Mouse (Mus musculus) lung, postnatal 0 days (tissue): ENCODE results near the gene Coro1b.
"Not testable (repeated sequence)": the region's sequence is repeated elsewhere in the genome, so short reads cannot be mapped to it uniquely, and the experiment has no call there.

Source experiments
- CTCF ChIP-seq: IDR thresholded peaks from 2 replicates; pipeline ENCODE4 v1.5.1; 2016; ENCODE audit warnings: antibody characterized with exemption, mild to moderate bottlenecking
- EP300 ChIP-seq: IDR thresholded peaks from 2 replicates; pipeline ENCODE4 v1.6.1; 2016; ENCODE audit warnings: antibody characterized with exemption, mild to moderate bottlenecking, control low read depth

GRCm38 (mm10) chr19:4135963-4136345, 12.5 kb upstream of the Coro1b start:
- TF ChIP-seq EP300 = not testable (repeated sequence)
- peak; percentile 61 for TF ChIP-seq CTCF
